Mouse (Mus musculus): ENCODE measurements at regions not wholly inside any gene's neighbourhood (a gene's known extent, or its start where the extent isn't known, plus 50 kb on each side); places are given as distances from the start of the nearest gene placed in this dataset.

DNA sequence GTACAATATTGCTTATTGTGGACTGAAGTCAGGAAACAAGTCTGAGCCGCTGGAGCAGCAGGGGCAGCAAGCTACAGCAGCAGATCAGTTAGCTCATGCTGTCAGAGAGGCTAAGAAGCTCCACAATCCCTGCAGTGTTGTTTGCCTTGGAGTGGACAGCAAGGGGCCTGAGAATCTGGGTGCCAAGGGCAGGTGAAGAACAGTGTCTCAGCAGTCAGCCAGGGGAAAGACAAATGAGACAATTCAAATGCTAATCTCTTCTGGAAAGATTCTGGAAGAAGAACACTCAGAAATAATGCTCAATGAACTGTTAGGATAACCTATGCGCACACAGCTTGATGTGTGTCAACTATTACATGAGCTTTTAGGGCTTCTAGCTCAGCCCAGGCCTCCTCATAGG is 315.5 kb upstream of the Nrp1 start:
- ATAC-seq (ENCODE audit: low read depth): no peak
- H3K4me1 ChIP-seq (ENCODE audit: control insufficient read depth, low read depth, low read length): no peaks in the 10 kb centered on the region
- no peak overlapping the region for H3K4me3 ChIP-seq (ENCODE audit: low read depth, low read length)
- H3K9ac ChIP-seq (ENCODE audit: low read depth, low read length): no peak overlapping the region
- 64% methylated on average over 2 of the region's 2 CpGs for WGBS (ENCODE audit: insufficient replicate concordance)
- H3K27ac ChIP-seq (ENCODE audit: low read length): no peak overlapping the region
- no peaks in the 10 kb centered on the region for H3K9me3 ChIP-seq (replicated peaks; ENCODE audit: control insufficient read depth, low read length)
- H3K4me2 ChIP-seq (ENCODE audit: low read depth, low read length): no peak overlapping the region
- no peaks in the 10 kb centered on the region for H3K36me3 ChIP-seq (ENCODE audit: control insufficient read depth, insufficient read depth)
- no peaks in the 10 kb centered on the region for H3K27me3 ChIP-seq (ENCODE audit: control insufficient read depth, insufficient read depth, low read depth, low read length)

- H3K9me3 ChIP-seq (replicated peaks; ENCODE audit: control insufficient read depth, low read length): no peaks in the 10 kb centered on the region
- no peaks in the 10 kb centered on the region for H3K27me3 ChIP-seq (ENCODE audit: control insufficient read depth, insufficient read depth, low read depth, low read length)
- ATAC-seq (ENCODE audit: low read depth): no peak
- 46% methylated on average over 4 of the region's 4 CpGs for WGBS (ENCODE audit: insufficient replicate concordance)
- H3K4me2 ChIP-seq (ENCODE audit: low read depth, low read length): no peak overlapping the region
- no peak overlapping the region for H3K4me3 ChIP-seq (ENCODE audit: low read depth, low read length)
- no peak overlapping the region for H3K27ac ChIP-seq (ENCODE audit: low read length)
- no peaks in the 10 kb centered on the region for H3K4me1 ChIP-seq (ENCODE audit: control insufficient read depth, low read depth, low read length)
- H3K36me3 ChIP-seq (ENCODE audit: control insufficient read depth, insufficient read depth): no peaks in the 10 kb centered on the region
- H3K9ac ChIP-seq (ENCODE audit: low read depth, low read length): no peak overlapping the region
Observed at GRCm38 (mm10) chr8:128043392-128043791, 315.0 kb upstream of the Nrp1 start.

- H3K27ac ChIP-seq (ENCODE audit: low read length): no peak overlapping the region
- no peak overlapping the region for H3K4me3 ChIP-seq (ENCODE audit: low read depth, low read length)
- H3K4me2 ChIP-seq (ENCODE audit: low read depth, low read length): no peak overlapping the region
- no peaks in the 10 kb centered on the region for H3K27me3 ChIP-seq (ENCODE audit: control insufficient read depth, insufficient read depth, low read depth, low read length)
- no peak for ATAC-seq (ENCODE audit: low read depth)
- H3K9ac ChIP-seq (ENCODE audit: low read depth, low read length): no peak overlapping the region
- no peaks in the 10 kb centered on the region for H3K9me3 ChIP-seq (replicated peaks; ENCODE audit: control insufficient read depth, low read length)
- WGBS (ENCODE audit: insufficient replicate concordance): 77% methylated on average over 8 of the region's 8 CpGs
- H3K4me1 ChIP-seq (ENCODE audit: control insufficient read depth, low read depth, low read length): no peaks in the 10 kb centered on the region
- no peaks in the 10 kb centered on the region for H3K36me3 ChIP-seq (ENCODE audit: control insufficient read depth, insufficient read depth)
Observed at GRCm38 (mm10) chr8:128056251-128056650, 302.2 kb upstream of the Nrp1 start.

GRCm38 (mm10) chr8:128057845-128058244 is 300.6 kb upstream of the Nrp1 start:
- WGBS (ENCODE audit: insufficient replicate concordance): 66% methylated on average over 6 of the region's 6 CpGs

DNA sequence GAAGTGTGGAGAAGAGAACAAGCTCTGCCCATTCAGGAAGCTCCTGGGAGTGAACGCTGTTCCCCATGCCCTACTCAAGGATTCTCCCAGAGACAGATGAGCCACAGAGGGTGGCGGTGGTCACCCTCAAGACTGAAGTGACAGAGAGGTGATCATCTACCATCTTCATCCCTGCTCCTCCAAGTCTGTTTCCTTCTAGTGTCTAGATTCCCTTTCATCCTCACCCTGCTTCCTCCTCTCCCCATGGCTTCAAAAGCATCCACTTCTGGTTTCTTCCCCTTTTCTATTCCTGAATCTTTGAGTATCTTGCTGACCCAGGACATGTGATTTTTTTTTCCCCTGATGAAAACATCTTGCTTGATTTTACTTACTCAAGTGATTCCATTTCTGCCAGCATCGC is 298.6 kb upstream of the Nrp1 start:
- no peak for ATAC-seq (ENCODE audit: low read depth)
- H3K36me3 ChIP-seq (ENCODE audit: control insufficient read depth, insufficient read depth): no peaks in the 10 kb centered on the region
- H3K27ac ChIP-seq (ENCODE audit: low read length): no peak overlapping the region
- no peak overlapping the region for H3K4me2 ChIP-seq (ENCODE audit: low read depth, low read length)
- H3K9me3 ChIP-seq (replicated peaks; ENCODE audit: control insufficient read depth, low read length): no peaks in the 10 kb centered on the region
- H3K4me1 ChIP-seq (ENCODE audit: control insufficient read depth, low read depth, low read length): no peaks in the 10 kb centered on the region
- H3K9ac ChIP-seq (ENCODE audit: low read depth, low read length): no peak overlapping the region
- no peak overlapping the region for H3K4me3 ChIP-seq (ENCODE audit: low read depth, low read length)
- no peaks in the 10 kb centered on the region for H3K27me3 ChIP-seq (ENCODE audit: control insufficient read depth, insufficient read depth, low read depth, low read length)
- 77% methylated on average over 3 of the region's 3 CpGs for WGBS (ENCODE audit: insufficient replicate concordance)

More at GRCm38 (mm10) chr8:128057845-128058244, 300.6 kb upstream of the Nrp1 start:
- no peak for ATAC-seq (ENCODE audit: low read depth)
- Histone ChIP-seq H3K27ac (ENCODE audit: low read length) (no peak overlapping the region), H3K4me2 (ENCODE audit: low read depth, low read length) (no peak overlapping the region), H3K36me3 (ENCODE audit: control insufficient read depth, insufficient read depth) (no peaks in the 10 kb centered on the region), H3K4me3 (ENCODE audit: low read depth, low read length) (no peak overlapping the region), H3K9me3 (replicated peaks; ENCODE audit: control insufficient read depth, low read length) (no peaks in the 10 kb centered on the region), H3K9ac (ENCODE audit: low read depth, low read length) (no peak overlapping the region), H3K4me1 (ENCODE audit: control insufficient read depth, low read depth, low read length) (no peaks in the 10 kb centered on the region), H3K27me3 (ENCODE audit: control insufficient read depth, insufficient read depth, low read depth, low read length) (no peaks in the 10 kb centered on the region)

DNA sequence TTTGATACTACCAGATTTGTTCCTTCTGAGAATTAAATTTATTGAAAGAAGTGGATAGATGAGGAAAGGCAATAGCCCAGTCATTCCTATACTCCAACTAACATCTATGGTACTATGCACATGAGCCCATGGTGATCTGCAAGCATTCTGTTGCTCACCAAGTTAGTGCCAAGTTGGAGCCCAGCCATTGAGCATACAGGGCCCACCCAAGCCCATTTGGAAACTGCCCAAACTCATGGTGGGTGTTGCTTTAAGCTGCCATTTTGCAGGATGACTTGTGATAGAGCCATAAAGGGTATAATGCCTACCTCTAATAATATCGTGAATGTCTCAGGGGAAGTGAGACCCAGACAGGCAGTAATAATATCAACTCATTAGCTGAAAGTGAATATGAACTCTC is 294.2 kb upstream of the Nrp1 start:
- ATAC-seq (ENCODE audit: low read depth): no peak
- Histone ChIP-seq H3K9me3 (replicated peaks; ENCODE audit: control insufficient read depth, low read length) (no peaks in the 10 kb centered on the region), H3K4me1 (ENCODE audit: control insufficient read depth, low read depth, low read length) (no peaks in the 10 kb centered on the region), H3K27me3 (ENCODE audit: control insufficient read depth, insufficient read depth, low read depth, low read length) (no peaks in the 10 kb centered on the region), H3K4me3 (ENCODE audit: low read depth, low read length) (no peak overlapping the region), H3K27ac (ENCODE audit: low read length) (no peak overlapping the region), H3K9ac (ENCODE audit: low read depth, low read length) (no peak overlapping the region), H3K4me2 (ENCODE audit: low read depth, low read length) (no peak overlapping the region), H3K36me3 (ENCODE audit: control insufficient read depth, insufficient read depth) (no peaks in the 10 kb centered on the region)
- WGBS (ENCODE audit: insufficient replicate concordance): 77% methylated on average over 1 of the region's 1 CpGs

DNA sequence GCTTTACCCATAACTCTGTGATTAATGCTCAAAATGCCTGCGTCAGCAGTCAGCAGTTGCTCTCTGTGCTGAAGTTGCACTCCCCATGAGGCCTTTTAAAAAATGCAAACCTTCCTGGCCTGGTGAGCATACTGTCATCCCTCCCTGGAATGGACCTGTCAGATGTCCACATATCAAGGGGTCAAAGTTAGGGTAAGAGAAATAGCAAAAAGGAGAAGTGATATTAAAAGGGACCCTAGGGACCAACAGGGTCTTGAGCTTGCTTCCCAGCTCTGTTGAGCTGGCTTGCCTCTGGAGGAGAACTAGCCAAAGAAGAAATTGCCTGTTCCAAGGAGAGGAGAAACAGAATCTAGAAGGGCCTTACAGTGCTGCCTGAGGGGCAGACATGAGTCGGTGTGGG is 293.3 kb upstream of the Nrp1 start:
- Histone ChIP-seq H3K27me3 (ENCODE audit: control insufficient read depth, insufficient read depth, low read depth, low read length) (no peaks in the 10 kb centered on the region), H3K27ac (ENCODE audit: low read length) (no peak overlapping the region), H3K36me3 (ENCODE audit: control insufficient read depth, insufficient read depth) (no peaks in the 10 kb centered on the region), H3K9ac (ENCODE audit: low read depth, low read length) (no peak overlapping the region), H3K4me1 (ENCODE audit: control insufficient read depth, low read depth, low read length) (no peaks in the 10 kb centered on the region), H3K4me3 (ENCODE audit: low read depth, low read length) (no peak overlapping the region), H3K4me2 (ENCODE audit: low read depth, low read length) (no peak overlapping the region), H3K9me3 (replicated peaks; ENCODE audit: control insufficient read depth, low read length) (no peaks in the 10 kb centered on the region)
- ATAC-seq (ENCODE audit: low read depth): no peak
- WGBS (ENCODE audit: insufficient replicate concordance): 63% methylated on average over 2 of the region's 2 CpGs

- H3K36me3 ChIP-seq (ENCODE audit: control insufficient read depth, insufficient read depth): no peaks in the 10 kb centered on the region
- H3K4me3 ChIP-seq (ENCODE audit: low read depth, low read length): no peak overlapping the region
- no peak for ATAC-seq (ENCODE audit: low read depth)
- 53% methylated on average over 7 of the region's 7 CpGs for WGBS (ENCODE audit: insufficient replicate concordance)
- H3K27ac ChIP-seq (ENCODE audit: low read length): no peak overlapping the region
- H3K9ac ChIP-seq (ENCODE audit: low read depth, low read length): no peak overlapping the region
- H3K27me3 ChIP-seq (ENCODE audit: control insufficient read depth, insufficient read depth, low read depth, low read length): no peaks in the 10 kb centered on the region
- no peaks in the 10 kb centered on the region for H3K9me3 ChIP-seq (replicated peaks; ENCODE audit: control insufficient read depth, low read length)
- no peak overlapping the region for H3K4me2 ChIP-seq (ENCODE audit: low read depth, low read length)
- H3K4me1 ChIP-seq (ENCODE audit: control insufficient read depth, low read depth, low read length): no peaks in the 10 kb centered on the region
Observed at GRCm38 (mm10) chr8:128065964-128066680, 292.3 kb upstream of the Nrp1 start.

GRCm38 (mm10) chr8:128069749-128070148 is 288.7 kb upstream of the Nrp1 start:
- Histone ChIP-seq H3K9me3 (replicated peaks; ENCODE audit: control insufficient read depth, low read length) (no peaks in the 10 kb centered on the region), H3K4me3 (ENCODE audit: low read depth, low read length) (no peak overlapping the region), H3K27ac (ENCODE audit: low read length) (no peak overlapping the region), H3K9ac (ENCODE audit: low read depth, low read length) (no peak overlapping the region), H3K4me2 (ENCODE audit: low read depth, low read length) (no peak overlapping the region), H3K4me1 (ENCODE audit: control insufficient read depth, low read depth, low read length) (no peaks in the 10 kb centered on the region), H3K27me3 (ENCODE audit: control insufficient read depth, insufficient read depth, low read depth, low read length) (no peaks in the 10 kb centered on the region), H3K36me3 (ENCODE audit: control insufficient read depth, insufficient read depth) (no peaks in the 10 kb centered on the region)
- no peak for ATAC-seq (ENCODE audit: low read depth)
- WGBS (ENCODE audit: insufficient replicate concordance): 39% methylated on average over 2 of the region's 2 CpGs

Measured in liver, embryonic 16.5 days (tissue).